Mouse (Mus musculus) ES-E14 (cell line): ENCODE data around the gene Rptor. TPM values are rescaled to one million over a fixed set of nuclear protein-coding genes. Genes with fewer than 3 reads are reported as not detected.

ENCODE experiments used
- DNase-seq: peaks from one replicate; pipeline ENCODE4 v3.0.0-alpha.2; 2013; ENCODE audit warnings: low read depth, low spot score
- H3K27ac ChIP-seq: 2 replicates; pipeline ENCODE4 v1.5.1; 2012; ENCODE audit warnings: low read depth, mild to moderate bottlenecking, low read length, moderate library complexity, mixed read lengths; ENCODE audit not compliant: poor library complexity, insufficient read depth, severe bottlenecking
- H3K36me3 ChIP-seq: 2 replicates; pipeline ENCODE4 v1.6.1; 2012; ENCODE audit warnings: mild to moderate bottlenecking, low read length, moderate library complexity, mixed read lengths; ENCODE audit not compliant: control insufficient read depth, poor library complexity, insufficient read depth, severe bottlenecking
- H3K4me1 ChIP-seq, 2 experiments: fragments of 150-350 bp in 1 of 2; sonication (generic) in 1 of 2; 2 replicates each; pipeline ENCODE4 v1.6.1; 2012; ENCODE audit warnings: low read length in 2 of 2, mild to moderate bottlenecking in 1 of 2, mixed read lengths in 1 of 2; ENCODE audit not compliant: control insufficient read depth in 2 of 2, insufficient read depth in 2 of 2, poor library complexity in 1 of 2
- H3K4me3 ChIP-seq, 2 experiments: fragments of 150-350 bp in 1 of 2; sonication (generic) in 1 of 2; 2 replicates each; pipeline ENCODE4 v1.5.1; 2012; ENCODE audit warnings: low read length in 2 of 2, low read depth in 1 of 2, mild to moderate bottlenecking in 1 of 2, mixed read lengths in 1 of 2; ENCODE audit not compliant: insufficient read depth in 1 of 2, poor library complexity in 1 of 2, severe bottlenecking in 1 of 2
- H3K9ac ChIP-seq: 2 replicates; pipeline ENCODE4 v1.6.1; 2012; ENCODE audit warnings: low read depth, mild to moderate bottlenecking, low read length, mixed read lengths; ENCODE audit not compliant: poor library complexity, insufficient read depth, severe bottlenecking
- H3K9me3 ChIP-seq: fragments of 150-350 bp; sonication (generic); 2 replicates; pipeline ENCODE4 v1.6.1; 2012; ENCODE audit warnings: low read depth, mild to moderate bottlenecking, low read length; ENCODE audit not compliant: control insufficient read depth, insufficient read depth
- CHD2 ChIP-seq: IDR thresholded peaks from 2 replicates; pipeline ENCODE4 v1.6.1; 2014; ENCODE audit warnings: mild to moderate bottlenecking, low read depth, low read length, inconsistent platforms
- HCFC1 ChIP-seq: IDR thresholded peaks from 2 replicates; pipeline ENCODE4 v1.6.1; 2012; ENCODE audit warnings: low read length, inconsistent platforms, borderline replicate concordance; ENCODE audit not compliant: insufficient read depth
- MAFK ChIP-seq: IDR thresholded peaks from 2 replicates; pipeline ENCODE4 v1.6.1; 2014; ENCODE audit warnings: mild to moderate bottlenecking, low read depth, low read length, inconsistent platforms; ENCODE audit not compliant: insufficient read depth
- ZC3H11A ChIP-seq: IDR thresholded peaks from 2 replicates; pipeline ENCODE4 v1.6.1; 2012; ENCODE audit warnings: low read depth, mild to moderate bottlenecking, inconsistent platforms, low read length, borderline replicate concordance
- ZNF384 ChIP-seq: IDR thresholded peaks from 2 replicates; pipeline ENCODE4 v1.6.1; 2012; ENCODE audit warnings: low read depth, low read length, inconsistent platforms
- in situ Hi-C, 2 experiments: fragments of 600-800 bp; cut with MboI; formaldehyde crosslinking; loops; one replicate each; pipeline ENCODE4 v1.15.1; 2025; ENCODE audit warnings: low sequenced_read_pairs in 2 of 2, inconsistent platforms in 1 of 2; ENCODE audit not compliant: unreplicated experiment in 2 of 2
- total RNA-seq: library from RNA; depleted of rRNA; stranded (reverse); fragments of 300-350 nt; gene quantifications from 2 replicates; pipeline ENCODE4 v1.2.3, GENCODE M21; 2012

Rptor gene
- total RNA-seq, 1 experiment: 59.7 TPM

GRCm38 (mm10) chr11:119598856-119599255, 3.8 kb upstream of the Rptor start:
- TF ChIP-seq CHD2 (no peak), ZC3H11A (no peak), MAFK (no peak)
- DNase-seq: no peak
- in situ Hi-C loops: no loop called here
- Histone ChIP-seq H3K9ac (no peak overlapping the region), H3K4me3 (no peak overlapping the region), H3K9me3 (no peaks in the 10 kb centered on the region), H3K4me1 (peaks cover under 1 to 5% of the 10 kb centered on the region in 2 experiments; a peak in 2 of 4 replicates), H3K36me3 (no peaks in the 10 kb centered on the region), H3K27ac (no peak overlapping the region)

- Histone ChIP-seq H3K9me3 (no peaks in the 10 kb centered on the region), H3K9ac (no peak overlapping the region), H3K27ac (no peak overlapping the region), H3K4me3 (no peak overlapping the region), H3K4me1 (peaks cover 2% of the 10 kb centered on the region in 2 experiments; a peak in 1 of 4 replicates), H3K36me3 (no peaks in the 10 kb centered on the region)
- DNase-seq: no peak
- no peak for TF ChIP-seq ZNF384
- no peak for TF ChIP-seq MAFK
- TF ChIP-seq ZC3H11A: no peak
- in situ Hi-C loops: no loop called here
These were observed 2.4 kb upstream of the Rptor start for GRCm38 (mm10) chr11:119600286-119600685.

- Histone ChIP-seq H3K36me3 (no peaks in the 10 kb centered on the region; the same call in 1 of the 2 replicates), H3K4me1 (peaks cover 2% of the 10 kb centered on the region in 2 experiments; a peak in 1 of 4 replicates), H3K4me3 (peak overlapping the region in 1 of 2 experiments; percentile 92; a peak in 2 of 4 replicates), H3K27ac (no peak overlapping the region), H3K9me3 (no peaks in the 10 kb centered on the region), H3K9ac (no peak overlapping the region)
- TF ChIP-seq ZC3H11A (no peak), MAFK (no peak), CHD2 (no peak), HCFC1 (no peak), ZNF384 (peak; percentile 89)
- DNase-seq: no peak
- in situ Hi-C loops: no loop called here
These were observed 466 bp upstream of the Rptor start for GRCm38 (mm10) chr11:119602177-119602700.

- in situ Hi-C loops: no loop called here
- TF ChIP-seq HCFC1 (no peak), MAFK (no peak), ZC3H11A (no peak), CHD2 (no peak), ZNF384 (no peak)
- peak overlapping the region; percentile 96 for H3K9ac ChIP-seq
- H3K4me1 ChIP-seq: peaks cover 2% of the 10 kb centered on the region in 2 experiments; a peak in 1 of 4 replicates
- no peaks in the 10 kb centered on the region for H3K9me3 ChIP-seq
- H3K27ac ChIP-seq: no peak overlapping the region
- DNase-seq: no peak
- H3K4me3 ChIP-seq: peak overlapping the region; percentile 89 to 92
- H3K36me3 ChIP-seq: peaks cover 5% of the 10 kb centered on the region; the same call in 1 of the 2 replicates
These were observed 811 bp downstream of the Rptor start for GRCm38 (mm10) chr11:119603527-119603905.

- in situ Hi-C loops: no loop called here
- TF ChIP-seq ZNF384: no peak
- TF ChIP-seq MAFK: no peak
- TF ChIP-seq ZC3H11A: no peak
- no peak for TF ChIP-seq CHD2
- TF ChIP-seq HCFC1: no peak
- Histone ChIP-seq H3K9me3 (no peaks in the 10 kb centered on the region), H3K27ac (no peak overlapping the region), H3K4me3 (no peak overlapping the region), H3K9ac (no peak overlapping the region), H3K4me1 (peaks cover 0 to 4% of the 10 kb centered on the region in 2 experiments; a peak in 1 of 4 replicates), H3K36me3 (peaks cover 10% of the 10 kb centered on the region; the same call in 1 of the 2 replicates)
- DNase-seq: no peak
These were observed 4.8 kb downstream of the Rptor start for GRCm38 (mm10) chr11:119607464-119607863.
